Mouse (Mus musculus) cortical plate, adult 2 months (tissue): ENCODE measurements around the gene Arpc1b.

Experiments used
- CTCF ChIP-seq: fragments of 200-500 bp; IDR thresholded peaks from 2 replicates; pipeline ENCODE4 v1.5.1; 2011; ENCODE audit warnings: mild to moderate bottlenecking, control low read depth, low read length; ENCODE audit not compliant: insufficient read depth; ENCODE audit errors: extremely low read depth
- POLR2A ChIP-seq: fragments of 200-500 bp; IDR thresholded peaks from 2 replicates; pipeline ENCODE4 v1.6.1; 2011; ENCODE audit warnings: mild to moderate bottlenecking, low read length, control low read depth; ENCODE audit not compliant: insufficient read depth; ENCODE audit errors: extremely low read depth

DNA sequence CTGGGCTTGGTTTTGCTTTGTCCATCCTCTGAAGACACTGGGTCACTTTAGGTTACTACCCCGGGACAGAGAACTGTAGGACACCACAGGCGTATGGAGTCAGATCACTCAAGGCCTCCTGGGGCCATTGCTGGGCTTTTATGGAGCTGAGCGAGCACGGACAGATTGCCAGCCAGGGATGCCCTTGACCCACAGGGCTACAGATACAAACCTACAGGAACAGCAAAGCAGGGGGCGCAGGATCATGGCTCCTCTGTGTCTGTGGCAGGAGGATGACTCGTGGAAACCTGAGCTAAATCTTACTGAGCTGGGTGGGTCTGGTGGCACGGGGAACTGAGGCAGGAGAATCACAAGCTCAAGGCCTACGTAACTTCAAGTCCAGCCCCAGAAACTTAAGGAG is 1.4 kb upstream of the Arpc1b start:
- TF ChIP-seq CTCF (no peak), POLR2A (no peak)
